Mouse (Mus musculus): ENCODE measurements around the gene Lemd2. TPM values are rescaled to one million over a fixed set of nuclear protein-coding genes. Genes with fewer than 3 reads are reported as not detected.

Gene Lemd2
- polyA plus RNA-seq, 1 experiment from 2014 or later = 20.8 TPM

DNA sequence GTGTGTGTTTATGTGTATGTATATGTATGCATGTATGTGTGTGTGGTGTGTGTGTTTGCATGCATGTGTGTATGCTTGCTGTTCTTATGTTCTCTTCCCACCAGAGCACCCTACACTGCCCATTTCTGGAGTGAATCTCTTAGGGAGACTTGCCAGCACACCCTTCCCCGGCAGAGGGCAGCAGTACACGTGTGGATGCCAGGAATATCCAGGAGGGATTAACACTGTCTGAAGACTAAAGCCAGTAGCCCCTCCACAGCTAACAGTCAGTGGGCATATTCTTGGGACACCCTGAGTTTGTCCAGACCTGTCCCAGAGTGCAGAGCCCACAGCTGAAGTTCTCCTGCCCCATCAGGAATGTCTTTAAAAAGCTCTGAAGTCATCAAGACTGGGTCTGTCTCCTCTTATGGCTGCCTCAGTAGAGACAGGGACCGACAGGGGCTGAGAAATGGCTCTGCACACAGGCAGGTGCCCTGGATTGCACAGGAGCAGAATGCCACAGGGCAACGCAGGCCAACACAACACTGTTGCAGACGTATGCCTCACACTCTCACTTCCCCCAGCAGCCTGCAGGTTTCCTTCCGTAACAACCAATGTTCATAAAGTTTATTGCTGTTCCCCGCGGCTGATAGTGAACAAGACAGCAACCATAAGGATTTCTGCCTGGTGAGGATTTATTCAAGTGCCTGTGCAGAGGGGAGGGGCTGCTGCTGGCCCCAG is 39.1 kb downstream of the Lemd2 start:
- Histone ChIP-seq H3K36me3 (ENCODE audit: control insufficient read depth, insufficient read depth, low read length) (no peaks in the 10 kb centered on the region), H3K4me2 (ENCODE audit: low read length) (no peak overlapping the region), H3K9ac (ENCODE audit: low read depth, low read length) (no peak overlapping the region), H3K27ac (ENCODE audit: low read length) (no peak overlapping the region), H3K4me3 (ENCODE audit: low read depth, low read length) (no peak overlapping the region), H3K27me3 (ENCODE audit: control insufficient read depth, insufficient read depth, low read depth, low read length) (no peaks in the 10 kb centered on the region; the same call in 1 of the 2 replicates), H3K9me3 (replicated peaks; ENCODE audit: control insufficient read depth, low read length, poor library complexity, severe bottlenecking) (no peaks in the 10 kb centered on the region), H3K4me1 (ENCODE audit: control insufficient read depth, insufficient read depth, low read length) (no peaks in the 10 kb centered on the region)
- 70% methylated on average over 8 of the region's 8 CpGs for WGBS
- ATAC-seq = 0 out of 2 replicates have a peak, but pooled peaks have one; percentile 25

- Histone ChIP-seq H3K4me3 (ENCODE audit: low read depth, low read length) (no peak overlapping the region), H3K27me3 (ENCODE audit: control insufficient read depth, insufficient read depth, low read depth, low read length) (no peaks in the 10 kb centered on the region; the same call in 1 of the 2 replicates), H3K4me1 (ENCODE audit: control insufficient read depth, insufficient read depth, low read length) (no peaks in the 10 kb centered on the region), H3K9me3 (replicated peaks; ENCODE audit: control insufficient read depth, low read length, poor library complexity, severe bottlenecking) (no peaks in the 10 kb centered on the region), H3K36me3 (ENCODE audit: control insufficient read depth, insufficient read depth, low read length) (no peaks in the 10 kb centered on the region), H3K4me2 (ENCODE audit: low read length) (no peak overlapping the region), H3K9ac (ENCODE audit: low read depth, low read length) (no peak overlapping the region), H3K27ac (ENCODE audit: low read length) (no peak overlapping the region)
- ATAC-seq = no peak
- WGBS = 81% methylated on average over 4 of the region's 4 CpGs
These were observed 43.4 kb downstream of the Lemd2 start for GRCm38 (mm10) chr17:27160905-27161304.

DNA sequence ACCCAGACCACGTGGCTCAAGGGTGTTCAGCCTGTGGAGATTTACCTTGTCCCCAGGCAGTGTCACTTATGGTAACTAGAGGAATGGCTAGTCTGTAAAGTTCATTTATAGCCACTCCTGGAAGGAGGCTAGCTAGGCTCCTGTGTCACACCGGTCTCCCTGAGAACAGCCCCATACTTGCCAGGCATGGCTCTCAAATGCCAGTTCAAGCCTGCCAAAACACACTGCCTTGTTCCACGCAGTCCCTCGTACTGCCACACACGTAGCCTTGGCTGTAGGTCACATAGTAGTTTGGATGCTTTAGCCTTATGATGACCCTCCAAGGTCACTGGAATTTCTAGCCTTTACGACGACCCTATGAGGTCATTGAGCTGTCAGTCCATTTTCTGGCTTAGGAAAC is 45.1 kb downstream of the Lemd2 start:
- Histone ChIP-seq H3K4me3 (ENCODE audit: low read depth, low read length) (no peak overlapping the region), H3K36me3 (ENCODE audit: control insufficient read depth, insufficient read depth, low read length) (no peaks in the 10 kb centered on the region), H3K9me3 (replicated peaks; ENCODE audit: control insufficient read depth, low read length, poor library complexity, severe bottlenecking) (no peaks in the 10 kb centered on the region), H3K4me1 (ENCODE audit: control insufficient read depth, insufficient read depth, low read length) (no peaks in the 10 kb centered on the region), H3K9ac (ENCODE audit: low read depth, low read length) (no peak overlapping the region), H3K27me3 (ENCODE audit: control insufficient read depth, insufficient read depth, low read depth, low read length) (no peaks in the 10 kb centered on the region; the same call in 1 of the 2 replicates), H3K4me2 (ENCODE audit: low read length) (no peak overlapping the region), H3K27ac (ENCODE audit: low read length) (no peak overlapping the region)
- 86% methylated on average over 7 of the region's 7 CpGs for whole genome bisulfite sequencing
- no peak for ATAC-seq

- Histone ChIP-seq H3K27me3 (ENCODE audit: control insufficient read depth, insufficient read depth, low read depth, low read length) (no peaks in the 10 kb centered on the region; the same call in 1 of the 2 replicates), H3K36me3 (ENCODE audit: control insufficient read depth, insufficient read depth, low read length) (no peaks in the 10 kb centered on the region), H3K4me3 (ENCODE audit: low read depth, low read length) (no peak overlapping the region), H3K9ac (ENCODE audit: low read depth, low read length) (no peak overlapping the region), H3K27ac (ENCODE audit: low read length) (no peak overlapping the region), H3K4me2 (ENCODE audit: low read length) (no peak overlapping the region), H3K4me1 (ENCODE audit: control insufficient read depth, insufficient read depth, low read length) (peaks cover 4% of the 10 kb centered on the region; the same call in 1 of the 2 replicates), H3K9me3 (replicated peaks; ENCODE audit: control insufficient read depth, low read length, poor library complexity, severe bottlenecking) (no peaks in the 10 kb centered on the region)
- WGBS = 89% methylated on average over 6 of the region's 6 CpGs
- no peak for ATAC-seq
These were observed 45.8 kb downstream of the Lemd2 start for GRCm38 (mm10) chr17:27158439-27158838.

DNA sequence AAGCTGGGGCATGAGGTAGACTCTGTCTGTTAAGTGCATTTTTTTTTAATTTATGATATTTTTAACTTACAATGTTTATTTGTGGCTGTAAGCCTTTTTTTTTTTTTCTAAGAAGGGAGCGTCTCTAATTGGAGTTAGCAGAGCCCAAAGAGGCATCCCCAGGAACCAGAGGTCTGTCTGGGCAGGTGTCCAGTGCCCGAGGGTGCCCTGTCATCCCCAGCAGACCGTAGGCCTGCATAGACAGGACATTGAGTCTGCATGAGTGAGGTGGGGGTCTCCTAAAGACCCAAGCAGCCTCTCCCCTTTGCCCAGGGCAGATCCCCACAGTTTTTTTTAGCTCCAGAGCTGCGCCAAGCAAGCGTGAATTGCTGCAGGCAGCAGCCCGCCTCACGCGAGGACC is 48.5 kb downstream of the Lemd2 start:
- Histone ChIP-seq H3K27me3 (ENCODE audit: control insufficient read depth, insufficient read depth, low read depth, low read length) (no peaks in the 10 kb centered on the region; the same call in 1 of the 2 replicates), H3K9ac (ENCODE audit: low read depth, low read length) (no peak overlapping the region), H3K4me1 (ENCODE audit: control insufficient read depth, insufficient read depth, low read length) (peaks cover 5% of the 10 kb centered on the region; the same call in 1 of the 2 replicates), H3K36me3 (ENCODE audit: control insufficient read depth, insufficient read depth, low read length) (no peaks in the 10 kb centered on the region), H3K9me3 (replicated peaks; ENCODE audit: control insufficient read depth, low read length, poor library complexity, severe bottlenecking) (no peaks in the 10 kb centered on the region), H3K4me2 (ENCODE audit: low read length) (no peak overlapping the region), H3K27ac (ENCODE audit: low read length) (no peak overlapping the region), H3K4me3 (ENCODE audit: low read depth, low read length) (no peak overlapping the region)
- no peak for ATAC-seq
- WGBS = 80% methylated on average over 8 of the region's 8 CpGs

GRCm38 (mm10) chr17:27154881-27155280 is 49.4 kb downstream of the Lemd2 start:
- no peaks in the 10 kb centered on the region for H3K36me3 ChIP-seq (ENCODE audit: control insufficient read depth, insufficient read depth, low read length)
- no peaks in the 10 kb centered on the region for H3K9me3 ChIP-seq (replicated peaks; ENCODE audit: control insufficient read depth, low read length, poor library complexity, severe bottlenecking)
- H3K27me3 ChIP-seq (ENCODE audit: control insufficient read depth, insufficient read depth, low read depth, low read length) = no peaks in the 10 kb centered on the region
- no peak overlapping the region for H3K4me3 ChIP-seq (ENCODE audit: low read depth, low read length)
- no peak overlapping the region for H3K9ac ChIP-seq (ENCODE audit: low read depth, low read length)
- WGBS = 82% methylated on average over 6 of the region's 6 CpGs
- no peak overlapping the region for H3K27ac ChIP-seq (ENCODE audit: low read length)
- ATAC-seq = no peak
- H3K4me1 ChIP-seq (ENCODE audit: control insufficient read depth, insufficient read depth, low read length) = peaks cover 8% of the 10 kb centered on the region; the same call in 1 of the 2 replicates
- H3K4me2 ChIP-seq (ENCODE audit: low read length) = no peak overlapping the region

GRCm38 (mm10) chr17:27154256-27154655 is 50.0 kb downstream of the Lemd2 start:
- Histone ChIP-seq H3K4me2 (ENCODE audit: low read length) (no peak overlapping the region), H3K27me3 (ENCODE audit: control insufficient read depth, insufficient read depth, low read depth, low read length) (no peaks in the 10 kb centered on the region), H3K36me3 (ENCODE audit: control insufficient read depth, insufficient read depth, low read length) (no peaks in the 10 kb centered on the region), H3K4me3 (ENCODE audit: low read depth, low read length) (no peak overlapping the region), H3K27ac (ENCODE audit: low read length) (no peak overlapping the region), H3K4me1 (ENCODE audit: control insufficient read depth, insufficient read depth, low read length) (peaks cover 8% of the 10 kb centered on the region; the same call in 1 of the 2 replicates), H3K9ac (ENCODE audit: low read depth, low read length) (no peak overlapping the region), H3K9me3 (replicated peaks; ENCODE audit: control insufficient read depth, low read length, poor library complexity, severe bottlenecking) (no peaks in the 10 kb centered on the region)
- ATAC-seq = no peak
- 87% methylated on average over 14 of the region's 14 CpGs for WGBS

DNA sequence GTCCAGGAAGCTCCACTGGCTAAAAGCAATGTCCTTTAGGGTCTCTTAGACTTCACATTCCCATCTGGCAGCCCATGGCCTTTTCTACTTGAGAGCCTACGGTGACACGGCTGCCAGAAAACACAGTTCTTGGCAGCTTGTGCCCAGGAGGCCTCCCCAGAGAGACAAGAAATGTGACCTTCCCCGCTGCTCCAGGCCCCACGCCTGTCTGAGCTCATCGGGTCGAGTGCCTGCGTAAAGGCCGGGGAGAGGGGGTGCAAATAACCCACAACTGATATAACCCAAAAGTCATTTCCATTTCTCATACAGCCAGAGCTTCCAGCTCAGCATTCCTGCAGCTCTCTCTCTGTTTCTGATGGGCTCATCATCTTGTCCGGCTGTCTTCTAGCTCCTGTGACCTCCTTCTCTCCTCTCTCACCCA is 50.5 kb downstream of the Lemd2 start:
- Histone ChIP-seq H3K4me3 (ENCODE audit: low read depth, low read length) (no peak overlapping the region), H3K9ac (ENCODE audit: low read depth, low read length) (no peak overlapping the region), H3K27ac (ENCODE audit: low read length) (no peak overlapping the region), H3K27me3 (ENCODE audit: control insufficient read depth, insufficient read depth, low read depth, low read length) (no peaks in the 10 kb centered on the region), H3K4me2 (ENCODE audit: low read length) (no peak overlapping the region), H3K36me3 (ENCODE audit: control insufficient read depth, insufficient read depth, low read length) (no peaks in the 10 kb centered on the region), H3K9me3 (replicated peaks; ENCODE audit: control insufficient read depth, low read length, poor library complexity, severe bottlenecking) (no peaks in the 10 kb centered on the region), H3K4me1 (ENCODE audit: control insufficient read depth, insufficient read depth, low read length) (peaks cover 12% of the 10 kb centered on the region)
- 71% methylated on average over 9 of the region's 9 CpGs for WGBS
- ATAC-seq = no peak

- H3K9me3 ChIP-seq (replicated peaks; ENCODE audit: control insufficient read depth, low read length, poor library complexity, severe bottlenecking) = no peaks in the 10 kb centered on the region
- no peak for ATAC-seq
- no peak overlapping the region for H3K4me3 ChIP-seq (ENCODE audit: low read depth, low read length)
- no peak overlapping the region for H3K9ac ChIP-seq (ENCODE audit: low read depth, low read length)
- peaks cover 17% of the 10 kb centered on the region for H3K4me1 ChIP-seq (ENCODE audit: control insufficient read depth, insufficient read depth, low read length)
- H3K36me3 ChIP-seq (ENCODE audit: control insufficient read depth, insufficient read depth, low read length) = no peaks in the 10 kb centered on the region
- no peak overlapping the region for H3K27ac ChIP-seq (ENCODE audit: low read length)
- H3K27me3 ChIP-seq (ENCODE audit: control insufficient read depth, insufficient read depth, low read depth, low read length) = no peaks in the 10 kb centered on the region
- no peak overlapping the region for H3K4me2 ChIP-seq (ENCODE audit: low read length)
- WGBS = 65% methylated on average over 8 of the region's 8 CpGs
These were observed 51.1 kb downstream of the Lemd2 start for GRCm38 (mm10) chr17:27152976-27153723.

All from midbrain, embryonic 16.5 days (tissue).